Mouse (Mus musculus): Measurements from ENCODE around the gene Psg16. TPM values are rescaled to one million over a fixed set of nuclear protein-coding genes. Genes with fewer than 3 reads are reported as not detected.

The Psg16 gene
- polyA plus RNA-seq (2012; rRNA removed), result 0.08 and 0.18 TPM in 2 replicates

- no peak for DNase-seq (ENCODE audit: low spot score)
Observed at GRCm38 (mm10) chr7:17073904-17074615, at the start of gene Psg16. Gene Psg16 (plus strand): TSS chr7:17074040.

- no peak for DNase-seq (ENCODE audit: low spot score)
Observed at GRCm38 (mm10) chr7:17024141-17024540, 49.7 kb upstream of the Psg16 start.

- no peak for DNase-seq (ENCODE audit: low spot score)
Observed at GRCm38 (mm10) chr7:17024814-17025504, 48.9 kb upstream of the Psg16 start.

GRCm38 (mm10) chr7:17025505-17025894, 48.3 kb upstream of the Psg16 start:
- no peak for DNase-seq (ENCODE audit: low spot score)

- no peak for DNase-seq (ENCODE audit: low spot score)
Observed at GRCm38 (mm10) chr7:17025896-17026622, 47.8 kb upstream of the Psg16 start.

GRCm38 (mm10) chr7:17026710-17027587, 46.9 kb upstream of the Psg16 start:
- DNase-seq (ENCODE audit: low spot score), result no peak

- peak; percentile 88 for DNase-seq (ENCODE audit: low spot score)
Observed at GRCm38 (mm10) chr7:17027588-17028343, 46.1 kb upstream of the Psg16 start, which contains the start of gene Ppp5c. Gene Ppp5c (minus strand): TSS chr7:17027924.

GRCm38 (mm10) chr7:17028923-17029322, 44.9 kb upstream of the Psg16 start:
- no peak for DNase-seq (ENCODE audit: low spot score)

GRCm38 (mm10) chr7:17030239-17030638, 43.6 kb upstream of the Psg16 start:
- DNase-seq (ENCODE audit: low spot score), result no peak

- DNase-seq (ENCODE audit: low spot score), result no peak
Observed at GRCm38 (mm10) chr7:17038018-17038695, 35.7 kb upstream of the Psg16 start.

GRCm38 (mm10) chr7:17039373-17039772, 34.5 kb upstream of the Psg16 start:
- no peak for DNase-seq (ENCODE audit: low spot score)

- DNase-seq (ENCODE audit: low spot score), result no peak
Observed at GRCm38 (mm10) chr7:17045743-17046142, 28.1 kb upstream of the Psg16 start.

- DNase-seq (ENCODE audit: low spot score), result peak; percentile 2
Observed at GRCm38 (mm10) chr7:17047041-17047682, 26.7 kb upstream of the Psg16 start.

- peak; percentile 17 for DNase-seq (ENCODE audit: low spot score)
Observed at GRCm38 (mm10) chr7:17048431-17049190, 25.2 kb upstream of the Psg16 start.

- DNase-seq (ENCODE audit: low spot score), result peak; percentile 18
Observed at GRCm38 (mm10) chr7:17050491-17050890, 23.3 kb upstream of the Psg16 start.

- DNase-seq (ENCODE audit: low spot score), result peak; percentile 52
Observed at GRCm38 (mm10) chr7:17050933-17051594, 22.8 kb upstream of the Psg16 start.

GRCm38 (mm10) chr7:17054325-17054989, 19.4 kb upstream of the Psg16 start:
- peak; percentile 14 for DNase-seq (ENCODE audit: low spot score)
